Mouse (Mus musculus) MEL (cell line): ENCODE results near the gene Gfap.

Source experiments
- CHD1 ChIP-seq: IDR thresholded peaks from 2 replicates; pipeline ENCODE4 v1.6.1; 2012; ENCODE audit warnings: low read depth, mild to moderate bottlenecking, inconsistent platforms, low read length, improper control_type of control experiment
- CTCF ChIP-seq, 3 experiments: IDR thresholded peaks in 2 of 3; conservative IDR thresholded peaks in 1 of 3; 2 replicates each; pipeline ENCODE4 v1.5.1; 2011 to 2012; ENCODE audit warnings: low read length in 3 of 3, low read depth in 2 of 3, mild to moderate bottlenecking in 2 of 3, improper control_type of control experiment in 1 of 3, inconsistent platforms in 1 of 3, mixed read lengths in 1 of 3, moderate library complexity in 1 of 3; ENCODE audit not compliant: control insufficient read depth in 1 of 3, insufficient read depth in 1 of 3, poor library complexity in 1 of 3, severe bottlenecking in 1 of 3
- NELFE ChIP-seq: IDR thresholded peaks from 2 replicates; pipeline ENCODE4 v1.6.1; 2011; ENCODE audit warnings: low read depth, low read length, improper control_type of control experiment

DNA sequence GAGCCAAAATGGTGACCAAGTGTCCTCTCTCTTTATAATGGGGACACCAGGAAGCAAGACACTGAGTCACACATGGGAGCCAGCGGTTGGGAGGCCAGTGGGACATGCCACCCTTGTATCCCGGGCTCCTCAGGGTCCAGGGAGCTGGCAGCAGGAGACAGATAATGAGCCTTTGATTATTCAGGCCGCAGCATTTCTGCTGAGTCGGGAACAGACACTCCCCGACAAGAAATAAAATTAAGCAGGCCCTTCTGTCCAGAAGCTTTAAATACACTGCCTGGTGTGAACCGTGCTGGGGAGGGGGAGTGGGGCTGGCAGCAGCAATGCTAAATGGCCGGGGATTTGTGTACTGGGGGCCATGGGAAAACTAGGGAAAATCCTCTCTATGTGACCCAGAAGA, 10.7 kb upstream of the Gfap start:
- no peak for TF ChIP-seq CHD1
- no peak for TF ChIP-seq NELFE
- TF ChIP-seq CTCF (IDR thresholded peaks at IDR 0.05 in 2 of 3, conservative IDR thresholded peaks at IDR 0.05 in 1 of 3; ENCODE audit: control insufficient read depth in 1 of 3, insufficient read depth in 1 of 3, low read depth in 2 of 3, low read length in 3 of 3, poor library complexity in 1 of 3, severe bottlenecking in 1 of 3): no peak
